Mouse (Mus musculus) kidney, postnatal 0 days (tissue): ENCODE measurements around the gene Magi3. TPM values are rescaled to one million over a fixed set of nuclear protein-coding genes. Genes with fewer than 3 reads are reported as not detected.

Experiments
- ATAC-seq: fragments of 200-750 bp; cut with Nextera tagmentation; replicated peaks from 2 replicates; pipeline ENCODE4 v1.8.0; 2017; ENCODE audit warnings: low read depth, moderate number of reproducible peaks, moderate TSS enrichment, moderate library complexity; ENCODE audit not compliant: low FRiP score
- DNase-seq: peaks from one replicate; pipeline ENCODE4 v3.0.0-alpha.2; 2016; ENCODE audit warnings: low spot score
- H3K27ac ChIP-seq: fragments of 300-500 bp; sonication (generic); 2 replicates; pipeline ENCODE4 v1.5.1; 2014; ENCODE audit warnings: mild to moderate bottlenecking
- H3K27me3 ChIP-seq: fragments of 300-500 bp; sonication (generic); 2 replicates; pipeline ENCODE4 v1.6.1; 2014; ENCODE audit warnings: low read length, mixed read lengths; ENCODE audit not compliant: insufficient read depth
- H3K36me3 ChIP-seq: fragments of 300-500 bp; sonication (generic); 2 replicates; pipeline ENCODE4 v1.6.1; 2014; ENCODE audit warnings: low read length, mixed read lengths; ENCODE audit not compliant: insufficient read depth
- H3K4me1 ChIP-seq: fragments of 300-500 bp; sonication (generic); replicated peaks from 2 replicates; pipeline ENCODE4 v1.6.1; 2014; ENCODE audit warnings: antibody characterized with exemption, low read length, mixed read lengths; ENCODE audit not compliant: insufficient read depth
- H3K4me2 ChIP-seq: fragments of 300-500 bp; sonication (generic); 2 replicates; pipeline ENCODE4 v1.6.1; 2014; ENCODE audit warnings: mild to moderate bottlenecking, low read length, moderate library complexity, mixed read lengths
- H3K4me3 ChIP-seq: fragments of 300-500 bp; sonication (generic); replicated peaks from 2 replicates; pipeline ENCODE4 v1.5.1; 2014; ENCODE audit warnings: low read depth, low read length
- H3K9ac ChIP-seq: fragments of 300-500 bp; sonication (generic); 2 replicates; pipeline ENCODE4 v1.6.1; 2014; ENCODE audit warnings: low read depth, low read length
- H3K9me3 ChIP-seq: fragments of 300-500 bp; sonication (generic); replicated peaks from 2 replicates; pipeline ENCODE4 v1.6.1; 2016; ENCODE audit warnings: low read length, inconsistent platforms, mixed read lengths
- CTCF ChIP-seq: IDR thresholded peaks from 2 replicates; pipeline ENCODE4 v1.5.1; 2016; ENCODE audit warnings: antibody characterized with exemption, low read depth, mild to moderate bottlenecking, moderate library complexity
- WGBS: fragments of 180-500 bp; shearing (Covaris S2); extraction: QIAGEN DNeasy Blood & Tissue Kit; methylation state at CpG from one replicate; pipeline ENCODE4 v1.1.7; 2014; 5-methylcytosine and 5-hydroxymethylcytosine counted together
- polyA plus RNA-seq: library from polyadenylated mRNA; unstranded; fragments of >200 nt; fragmentation: Nextera tagmentation; extraction: Ambion mirVana; gene quantifications from 2 replicates; pipeline ENCODE4 v1.2.1, GENCODE M21; 2015

Gene Magi3
- polyA plus RNA-seq, 1 experiment from 2014 or later, result 3.4 TPM

GRCm38 (mm10) chr3:104092759-104093158 is 127.4 kb downstream of the Magi3 start:
- WGBS, result 75% methylated on average over 5 of the region's 5 CpGs
- Histone ChIP-seq H3K4me3 (no peak overlapping the region), H3K27ac (no peak overlapping the region), H3K9ac (no peak overlapping the region), H3K27me3 (no peaks in the 10 kb centered on the region), H3K4me2 (no peak overlapping the region), H3K4me1 (no peaks in the 10 kb centered on the region), H3K9me3 (no peaks in the 10 kb centered on the region), H3K36me3 (no peaks in the 10 kb centered on the region)
- no peak for ATAC-seq
- no peak for TF ChIP-seq CTCF
- peak; percentile 40 for DNase-seq

GRCm38 (mm10) chr3:104082031-104082430 is 138.1 kb downstream of the Magi3 start:
- TF ChIP-seq CTCF, result no peak
- Histone ChIP-seq H3K27me3 (no peaks in the 10 kb centered on the region), H3K4me1 (no peaks in the 10 kb centered on the region), H3K36me3 (no peaks in the 10 kb centered on the region), H3K4me3 (no peak overlapping the region), H3K9ac (no peak overlapping the region), H3K4me2 (no peak overlapping the region), H3K9me3 (no peaks in the 10 kb centered on the region), H3K27ac (no peak overlapping the region)
- DNase-seq (no peak), ATAC-seq (no peak)
- WGBS, result 64% methylated on average over 1 of the region's 1 CpGs

GRCm38 (mm10) chr3:104078725-104079124 is 141.4 kb downstream of the Magi3 start:
- no peaks in the 10 kb centered on the region for H3K27me3 ChIP-seq
- DNase-seq, result no peak
- no peak overlapping the region for H3K9ac ChIP-seq
- TF ChIP-seq CTCF, result peak; percentile 39
- no peaks in the 10 kb centered on the region for H3K4me1 ChIP-seq
- ATAC-seq, result no peak
- no peak overlapping the region for H3K27ac ChIP-seq
- H3K36me3 ChIP-seq, result no peaks in the 10 kb centered on the region
- no peak overlapping the region for H3K4me2 ChIP-seq
- H3K4me3 ChIP-seq, result no peak overlapping the region
- H3K9me3 ChIP-seq, result no peaks in the 10 kb centered on the region

GRCm38 (mm10) chr3:104069395-104069794 is 150.8 kb downstream of the Magi3 start:
- H3K9ac ChIP-seq, result no peak overlapping the region
- no peak overlapping the region for H3K27ac ChIP-seq
- DNase-seq (no peak), ATAC-seq (no peak)
- TF ChIP-seq CTCF, result no peak
- H3K4me1 ChIP-seq, result no peaks in the 10 kb centered on the region
- H3K9me3 ChIP-seq, result no peaks in the 10 kb centered on the region
- H3K4me2 ChIP-seq, result no peak overlapping the region
- H3K4me3 ChIP-seq, result no peak overlapping the region
- no peaks in the 10 kb centered on the region for H3K36me3 ChIP-seq
- H3K27me3 ChIP-seq, result no peaks in the 10 kb centered on the region

GRCm38 (mm10) chr3:104059001-104059622 is 161.1 kb downstream of the Magi3 start:
- no peak overlapping the region for H3K9ac ChIP-seq
- no peak overlapping the region for H3K27ac ChIP-seq
- H3K4me3 ChIP-seq, result no peak overlapping the region
- no peak for TF ChIP-seq CTCF
- peak; percentile 4 for DNase-seq
- no peaks in the 10 kb centered on the region for H3K36me3 ChIP-seq
- H3K27me3 ChIP-seq, result no peaks in the 10 kb centered on the region
- WGBS, result 55% methylated on average over 6 of the region's 6 CpGs
- no peaks in the 10 kb centered on the region for H3K9me3 ChIP-seq
- no peak overlapping the region for H3K4me2 ChIP-seq
- ATAC-seq, result no peak
- no peaks in the 10 kb centered on the region for H3K4me1 ChIP-seq

GRCm38 (mm10) chr3:104032747-104033146 is 187.4 kb downstream of the Magi3 start:
- Histone ChIP-seq H3K27me3 (no peaks in the 10 kb centered on the region), H3K4me3 (no peak overlapping the region), H3K36me3 (no peaks in the 10 kb centered on the region), H3K4me2 (no peak overlapping the region), H3K9me3 (no peaks in the 10 kb centered on the region), H3K27ac (no peak overlapping the region), H3K9ac (no peak overlapping the region), H3K4me1 (no peaks in the 10 kb centered on the region)
- TF ChIP-seq CTCF, result no peak
- WGBS, result 95% methylated on average over 1 of the region's 1 CpGs
- DNase-seq, result no peak
- ATAC-seq, result no peak

GRCm38 (mm10) chr3:104032086-104032485 is 188.1 kb downstream of the Magi3 start:
- no peak for TF ChIP-seq CTCF
- Histone ChIP-seq H3K9ac (no peak overlapping the region), H3K36me3 (no peaks in the 10 kb centered on the region), H3K4me3 (no peak overlapping the region), H3K9me3 (no peaks in the 10 kb centered on the region), H3K27ac (no peak overlapping the region), H3K4me1 (no peaks in the 10 kb centered on the region), H3K4me2 (no peak overlapping the region), H3K27me3 (no peaks in the 10 kb centered on the region)
- DNase-seq (no peak), ATAC-seq (no peak)
- 100% methylated on average over 1 of the region's 1 CpGs for WGBS
